Mouse (Mus musculus) urinary bladder, postnatal 14 days (tissue): ENCODE data around the gene Cpt1b.
"Not testable (repeated sequence)": the region's sequence is repeated elsewhere in the genome, so short reads cannot be mapped to it uniquely, and the experiment has no call there.

Source experiments
- DNase-seq: peaks from one replicate; pipeline ENCODE4 v3.0.0; 2021; ENCODE audit warnings: low spot score

Gene Cpt1b

DNA sequence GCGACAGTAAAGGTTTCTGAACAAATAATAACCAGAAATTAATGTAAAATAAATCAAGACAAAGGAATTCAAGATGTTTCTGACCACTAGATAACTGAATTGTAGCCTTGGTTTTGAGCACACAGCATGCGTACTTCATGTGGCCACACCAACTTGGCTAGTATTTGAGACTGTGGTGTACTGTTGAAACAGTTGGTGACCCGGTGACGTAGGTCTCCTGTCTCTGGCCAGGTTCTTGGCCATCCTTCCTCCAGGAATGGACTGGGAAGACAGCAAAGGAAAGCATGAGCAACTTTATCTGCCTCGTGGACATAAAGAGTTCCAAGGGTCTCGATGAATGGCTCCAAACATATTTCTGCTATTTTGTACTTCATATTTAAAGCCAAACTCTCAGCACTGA is 6.1 kb upstream of the Cpt1b start:
- no peak for DNase-seq

DNA sequence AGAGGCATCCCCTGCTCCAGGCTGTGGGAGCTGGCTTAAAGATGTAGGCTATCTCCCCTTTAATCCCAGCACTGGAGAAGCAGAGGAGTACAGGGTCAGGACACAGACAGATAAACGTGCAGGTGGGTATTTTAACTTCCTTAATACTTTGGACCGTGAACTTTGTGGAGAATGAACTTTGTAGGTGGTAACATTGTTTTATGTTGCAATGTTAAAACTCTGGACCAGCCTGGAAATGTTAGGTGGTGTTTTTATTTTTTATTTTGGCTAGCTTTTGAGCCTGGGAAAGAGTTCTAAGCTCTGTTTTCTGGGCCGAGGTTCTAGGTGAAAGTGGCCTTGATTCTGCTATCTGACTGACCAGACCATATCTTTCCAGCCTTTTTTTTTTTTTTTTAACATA is 5.6 kb upstream of the Cpt1b start:
- DNase-seq = no peak

DNA sequence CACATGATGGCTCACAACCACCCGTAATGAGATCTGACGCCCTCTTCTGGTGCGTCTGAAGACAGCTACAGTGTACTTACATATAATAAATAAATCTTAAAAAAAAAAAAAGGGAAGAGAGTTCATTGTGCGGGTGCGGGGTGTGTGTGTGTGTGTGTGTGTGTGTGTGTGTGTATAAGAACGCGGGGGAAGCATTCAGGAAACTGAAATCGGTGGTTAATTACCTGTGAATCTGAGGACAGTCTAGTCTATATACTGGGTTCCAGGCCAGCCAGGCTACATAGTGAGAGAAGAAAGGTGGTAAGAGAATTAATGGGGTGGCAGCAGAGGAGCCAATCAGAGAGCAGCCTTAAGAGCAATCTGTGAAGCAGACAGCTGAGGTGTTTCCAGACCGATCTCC is 5.1 kb upstream of the Cpt1b start:
- DNase-seq = not testable (repeated sequence)

DNA sequence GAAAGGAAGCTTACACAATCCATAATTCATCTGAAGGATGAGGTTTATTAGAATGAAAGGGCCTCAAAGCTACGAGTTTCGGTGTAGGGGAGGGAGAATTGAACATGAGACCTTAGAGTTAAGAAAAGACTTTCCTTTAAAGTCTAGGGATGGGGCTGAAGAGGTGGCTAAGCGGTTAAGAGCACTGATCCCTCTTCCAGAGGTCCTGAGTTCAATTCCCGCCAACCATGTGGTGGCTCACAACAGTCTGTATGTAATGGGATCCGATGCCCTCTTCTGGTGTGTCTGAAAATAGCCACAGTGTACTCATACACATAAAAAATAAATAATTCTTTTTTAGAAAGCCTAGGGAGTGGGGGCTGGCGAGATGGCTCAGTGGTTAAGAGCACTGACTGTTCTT is 4.7 kb upstream of the Cpt1b start:
- DNase-seq = no peak

DNA sequence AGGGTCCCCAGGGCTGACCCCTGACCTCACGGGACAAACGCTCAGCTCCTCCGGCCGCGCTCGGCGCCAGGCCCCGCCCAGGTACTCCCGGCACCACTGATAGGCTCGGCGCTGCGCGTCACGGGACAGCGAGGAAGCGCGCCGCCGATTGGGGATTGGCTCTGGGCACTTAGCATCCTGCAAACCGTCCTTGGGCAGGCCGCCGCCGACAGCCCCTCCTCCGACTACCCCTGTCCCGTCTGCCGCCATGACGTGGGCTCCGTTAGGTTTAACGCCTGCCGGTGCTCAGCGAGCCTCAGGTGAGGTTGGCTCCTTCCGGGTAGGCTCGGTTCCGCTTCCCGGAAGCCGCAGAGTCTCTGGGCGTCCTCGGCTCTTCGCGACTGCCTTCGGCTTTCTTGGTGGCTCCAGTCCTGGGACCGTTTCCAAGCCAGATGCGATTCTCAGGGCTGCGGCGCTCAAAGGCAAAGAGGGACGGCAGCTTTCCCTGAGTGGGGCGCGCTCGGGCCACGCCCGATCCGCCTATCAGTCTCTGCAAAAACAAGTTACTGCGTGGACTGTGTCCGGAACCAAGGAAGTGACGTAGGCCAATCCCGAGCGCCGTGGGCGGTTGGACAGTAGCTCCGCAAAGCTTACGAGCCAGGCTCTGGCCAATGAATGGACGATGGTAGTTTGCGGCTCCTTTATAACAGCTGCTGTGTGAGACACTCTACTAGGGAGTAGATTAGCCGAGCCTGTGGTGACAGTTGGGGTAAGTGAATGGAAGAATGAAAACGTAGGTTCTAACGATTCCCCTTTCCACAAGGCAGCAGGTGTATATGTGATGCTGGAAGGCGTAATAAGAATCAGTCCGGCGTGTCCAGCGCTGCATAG is 3.9 kb upstream of the Cpt1b start, which contains the start of the genes C730034F03Rik, Gm44502 and Chkb:
TSS of gene C730034F03Rik (plus strand) at position 238 of the 870 bp plus-strand sequence.
TSS of gene Gm44502 (minus strand) at position 345 of the 870 bp plus-strand sequence.
TSS of gene Chkb (minus strand) at position 557 of the 870 bp plus-strand sequence.
- peak; percentile 92 for DNase-seq

DNA sequence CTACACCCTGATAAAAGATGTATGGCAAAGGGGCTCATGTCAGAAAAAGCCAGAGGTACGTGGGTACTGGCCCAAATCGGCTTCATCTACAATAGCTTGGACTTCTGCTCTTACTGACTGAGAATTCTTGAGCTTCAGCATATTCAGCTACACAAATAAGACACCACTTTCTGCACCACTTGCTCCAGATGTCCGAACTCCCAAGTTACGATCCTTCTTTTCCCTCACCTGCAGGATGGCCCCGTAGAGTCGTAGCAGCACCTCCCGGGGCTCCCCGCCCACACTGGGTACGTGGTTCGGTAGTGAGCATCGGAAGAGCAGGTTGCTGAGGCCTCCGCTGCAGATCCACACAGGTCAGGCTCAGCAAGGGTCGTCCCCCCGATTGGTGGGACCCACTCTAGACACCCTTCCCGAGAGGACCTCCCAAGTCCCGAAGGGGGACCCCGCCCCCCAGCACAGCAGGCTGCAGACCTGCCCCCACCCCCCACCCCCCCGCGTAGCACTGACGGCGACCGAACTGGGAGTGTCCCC is 3.2 kb upstream of the Cpt1b start:
- DNase-seq = no peak

DNA sequence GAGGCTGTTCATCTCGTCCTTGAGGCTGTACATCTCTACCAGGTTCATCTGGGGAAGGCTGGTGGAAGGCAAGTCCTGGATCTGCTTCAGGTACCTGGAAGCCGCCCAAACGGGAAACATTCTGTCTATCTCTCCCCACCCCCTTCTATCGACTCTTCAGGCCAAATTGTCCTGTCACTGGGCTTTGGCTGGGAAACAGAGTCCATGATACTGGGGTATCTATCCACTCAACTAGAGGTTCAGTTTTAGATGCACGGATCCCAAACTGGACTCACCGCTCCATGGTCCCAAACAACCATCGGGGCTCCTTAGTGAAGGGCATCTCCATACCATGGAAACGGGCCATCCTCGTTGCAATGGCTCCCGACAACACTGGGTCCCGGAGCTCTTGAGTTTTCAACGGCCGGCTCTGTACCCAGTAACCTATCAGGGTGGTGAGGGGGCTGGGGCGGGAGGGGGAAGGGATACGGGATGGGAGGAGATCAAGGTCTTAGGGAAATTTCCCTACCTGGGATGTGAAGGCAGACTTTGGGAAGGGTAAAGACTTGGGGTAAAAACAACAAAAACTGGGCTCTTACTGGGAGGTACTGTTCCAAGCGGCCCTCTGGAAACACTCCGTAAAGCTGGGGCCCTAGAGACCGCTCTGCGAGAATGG is 2.6 kb upstream of the Cpt1b start:
- no peak for DNase-seq

DNA sequence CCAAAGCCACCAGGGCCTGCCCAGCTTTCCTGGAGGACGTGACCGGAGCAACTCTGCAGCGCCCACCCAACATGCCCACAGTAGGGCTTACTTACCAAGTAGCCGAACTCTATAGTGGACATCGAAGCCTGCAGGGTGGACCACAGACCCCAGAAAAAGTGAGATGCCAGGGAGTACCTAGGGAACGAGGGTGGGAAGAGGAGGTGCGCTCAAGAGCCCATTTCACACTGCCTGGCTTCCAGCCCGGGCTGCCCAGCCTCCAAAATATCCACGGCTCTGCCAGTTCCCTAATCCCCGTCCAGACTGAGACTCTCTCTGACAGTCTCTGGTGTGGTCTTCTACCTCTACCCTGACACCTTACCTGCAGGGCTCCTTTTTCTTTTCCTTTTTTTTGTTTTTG is 1.1 kb upstream of the Cpt1b start:
- no peak for DNase-seq

DNA sequence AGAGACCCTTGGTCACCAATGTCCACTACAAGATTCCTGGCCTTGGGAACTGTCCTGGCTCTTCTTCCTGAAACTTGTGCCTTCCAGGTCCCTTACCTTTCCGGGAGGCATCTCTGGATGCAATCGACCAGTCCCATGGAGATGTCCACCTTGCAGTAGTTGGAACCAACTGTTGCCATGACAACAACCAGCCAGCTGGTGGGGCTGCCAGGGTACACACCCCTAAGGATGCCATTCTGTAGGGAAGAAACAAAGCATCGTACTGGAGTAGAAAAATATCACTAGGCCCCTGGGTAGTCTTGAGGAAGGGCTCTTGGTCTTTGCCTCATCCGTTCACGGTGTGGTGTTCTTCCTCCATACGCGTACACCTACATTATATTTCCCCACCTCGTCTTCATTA is 1.0 kb downstream of the Cpt1b start:
- DNase-seq = no peak

DNA sequence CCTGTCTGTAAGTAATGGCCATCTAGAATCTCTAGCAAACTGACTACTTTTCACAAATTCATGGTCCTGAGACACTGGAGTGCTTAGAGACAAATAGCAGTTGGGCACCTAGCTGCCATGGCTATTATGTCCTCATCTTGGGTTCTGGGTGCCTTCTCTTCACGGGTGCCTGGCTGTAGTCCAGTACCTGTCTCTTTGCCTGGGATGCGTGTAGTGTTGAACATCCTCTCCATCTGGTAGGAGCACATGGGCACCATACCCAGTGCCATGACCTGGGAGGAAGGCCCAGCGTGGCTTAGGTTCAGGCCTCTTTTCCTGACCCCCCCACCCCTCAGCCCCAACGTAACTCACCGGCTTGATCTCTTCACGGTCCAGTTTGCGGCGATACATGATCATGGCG is 3.7 kb downstream of the Cpt1b start:
- no peak for DNase-seq

DNA sequence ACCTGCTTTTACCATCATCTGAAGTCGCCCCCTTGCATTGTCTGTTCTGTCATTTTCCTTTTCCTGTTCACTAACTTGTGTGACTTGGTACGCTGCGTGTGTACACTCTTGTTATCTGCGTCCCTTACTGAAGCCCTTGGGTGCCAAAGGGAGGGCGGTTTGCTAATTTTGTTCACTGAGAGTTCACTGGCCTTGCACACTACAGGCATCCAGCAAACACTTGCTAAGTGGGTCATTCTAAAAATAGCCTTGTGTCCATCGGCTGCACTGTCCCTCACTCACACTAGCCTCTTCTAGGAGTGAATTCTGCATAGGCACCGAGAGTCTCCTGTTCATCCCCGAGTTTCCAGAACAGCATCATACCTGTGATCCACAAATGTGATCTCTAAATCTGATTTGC is 10.4 kb downstream of the Cpt1b start:
- DNase-seq = no peak

DNA sequence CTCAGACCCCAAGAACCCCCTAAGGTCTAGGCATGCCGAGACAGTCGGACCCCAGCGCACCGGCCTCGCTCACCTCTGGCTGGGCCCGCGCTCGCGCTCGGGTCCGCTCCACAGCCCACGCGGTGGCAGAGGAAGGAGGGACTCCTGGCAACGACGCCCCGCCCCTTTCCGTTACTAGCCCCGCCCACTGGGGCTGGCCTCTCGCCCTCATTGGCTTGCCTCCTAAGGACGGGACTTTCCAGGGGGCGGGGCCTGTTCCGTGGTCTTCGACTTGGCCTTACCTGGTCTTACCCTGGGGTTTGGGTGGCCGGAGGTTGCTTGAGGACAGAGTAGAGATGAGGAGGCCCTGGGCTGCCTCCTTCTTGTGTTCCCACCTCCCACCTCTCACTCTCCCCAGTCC is 15.5 kb downstream of the Cpt1b start, which contains the start of gene Syce3:
TSS of gene Syce3 (minus strand) at position 386 of the 400 bp plus-strand sequence.
- no peak for DNase-seq

DNA sequence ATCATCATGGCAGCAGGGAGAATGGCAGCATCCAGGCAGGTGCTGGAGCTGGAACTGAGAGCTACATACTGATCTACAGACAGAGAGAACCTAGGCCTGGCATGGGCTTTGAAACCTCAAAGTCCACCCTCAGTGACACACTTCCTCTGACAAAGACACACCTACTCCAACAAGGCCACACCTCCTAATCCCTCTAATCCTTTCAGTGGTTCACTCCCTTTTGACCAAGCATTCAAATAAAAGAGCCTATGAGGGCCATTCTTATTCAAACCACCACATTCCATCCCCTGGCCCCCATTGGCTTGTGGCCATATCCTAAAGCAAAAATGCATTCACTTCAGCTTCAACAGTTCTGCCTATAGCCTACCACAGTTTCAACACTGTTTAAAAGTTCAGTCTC is 19.0 kb downstream of the Cpt1b start:
- DNase-seq = no peak

DNA sequence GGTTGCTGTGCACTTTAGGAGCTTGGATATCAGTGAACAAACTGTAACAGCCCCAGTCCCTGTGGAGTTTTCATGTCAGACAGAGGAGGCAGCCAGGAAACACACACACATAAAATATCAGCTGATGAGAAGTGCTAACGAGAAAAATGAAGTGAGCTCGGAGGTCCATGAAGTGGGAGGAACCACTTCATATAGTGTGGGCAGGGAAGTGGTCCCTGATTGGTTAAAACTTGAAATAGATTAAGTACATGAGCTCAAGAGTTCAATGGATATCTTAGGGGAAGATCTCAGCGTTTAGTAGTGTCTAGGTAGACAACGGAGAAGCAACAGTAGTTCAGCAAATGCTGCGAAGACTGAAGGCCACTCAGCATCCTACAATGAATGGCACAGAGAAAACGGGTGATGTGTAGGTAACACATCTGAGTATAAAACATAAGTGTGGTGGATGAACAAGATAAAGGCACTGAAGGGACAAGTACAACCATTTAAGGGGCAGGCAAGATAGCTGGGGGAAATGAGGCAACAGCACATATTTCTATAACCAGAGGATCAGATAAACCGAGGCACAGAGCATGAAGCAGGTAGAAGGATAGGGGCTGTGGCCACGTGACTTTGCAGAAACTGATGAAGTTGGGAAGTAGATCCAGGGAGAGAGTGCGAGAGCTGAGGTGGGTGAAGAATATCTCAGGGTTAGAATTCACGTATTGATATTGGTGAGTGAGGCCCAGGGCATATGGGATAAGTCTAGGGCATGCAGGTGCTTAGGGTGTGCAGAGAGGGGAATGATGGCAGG is 20.6 kb downstream of the Cpt1b start:
- DNase-seq = no peak

DNA sequence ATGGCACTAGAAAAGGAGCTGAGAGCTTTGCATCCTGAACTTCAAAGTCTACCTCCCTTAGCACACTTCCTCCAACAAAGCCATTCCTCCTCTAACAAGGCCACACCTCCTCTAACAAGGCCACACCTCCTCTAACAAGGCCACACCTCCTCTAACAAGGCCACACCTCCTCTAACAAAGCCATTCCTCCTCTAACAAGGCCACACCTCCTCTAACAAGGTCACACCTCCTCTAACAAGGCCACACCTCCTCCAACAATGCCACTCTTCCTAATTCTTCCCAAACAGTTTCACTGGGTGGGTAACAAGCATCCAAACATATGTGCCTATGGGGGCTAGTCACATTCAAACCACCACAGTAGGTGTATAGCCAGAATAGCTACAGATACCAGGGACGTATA is 23.2 kb downstream of the Cpt1b start:
- DNase-seq = no peak

DNA sequence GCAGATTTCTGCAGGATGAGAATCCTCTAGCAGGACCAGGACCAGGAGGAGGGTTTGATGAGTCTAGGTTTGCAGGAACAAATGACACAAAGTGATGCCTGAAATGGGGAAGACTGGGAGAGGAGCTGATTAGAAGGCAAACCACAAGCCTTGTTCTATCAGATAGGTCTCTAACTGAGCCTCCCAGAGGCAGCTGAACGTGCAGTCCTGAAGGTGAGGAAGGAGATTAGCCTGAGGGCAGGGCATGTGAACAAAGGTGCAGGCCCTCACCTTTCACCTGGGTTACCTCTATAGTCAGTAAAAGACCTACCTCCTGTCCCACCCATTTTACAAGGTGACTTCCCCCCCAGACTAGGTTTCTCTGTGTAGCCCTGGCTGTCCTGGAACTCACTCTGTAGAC is 25.9 kb downstream of the Cpt1b start:
- DNase-seq = no peak

DNA sequence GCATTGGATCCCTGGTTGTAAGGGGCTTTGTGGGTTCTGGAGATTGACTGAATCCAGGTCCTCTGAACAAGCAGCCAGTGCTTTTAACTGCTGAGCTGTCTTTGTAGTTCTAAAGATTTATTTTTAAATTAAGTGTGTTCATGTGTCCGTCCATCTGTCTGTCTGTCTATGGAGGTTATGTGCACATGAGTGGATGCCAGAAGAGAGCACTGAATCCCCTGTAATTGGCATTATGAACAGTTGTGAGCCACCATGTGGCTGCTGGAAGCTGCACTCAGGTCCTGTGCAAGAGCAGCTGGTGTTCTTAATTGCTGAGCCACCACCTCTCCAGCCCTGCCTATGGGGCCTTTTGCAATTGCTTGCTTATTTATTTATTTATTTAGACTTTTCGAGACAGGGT is 27.5 kb downstream of the Cpt1b start:
- DNase-seq = no peak

DNA sequence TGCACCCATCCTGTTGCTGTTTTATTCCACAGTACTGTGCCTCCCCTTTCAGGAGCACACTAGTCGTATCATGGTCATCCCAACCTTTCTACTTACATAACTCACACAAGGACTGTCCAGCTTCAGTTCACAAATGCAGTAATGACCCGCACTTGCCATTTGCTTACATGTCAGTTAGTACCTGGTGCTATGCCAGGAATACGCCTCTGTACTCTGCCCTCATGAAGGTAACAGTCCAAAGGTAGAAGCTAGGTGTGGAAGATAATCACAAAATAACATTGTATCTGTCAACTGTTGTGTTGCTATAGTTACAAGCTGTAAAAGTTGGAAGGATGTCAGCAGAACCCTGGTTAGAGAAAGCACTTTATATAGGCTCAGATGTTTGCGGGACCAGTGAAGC is 28.8 kb downstream of the Cpt1b start:
- no peak for DNase-seq

DNA sequence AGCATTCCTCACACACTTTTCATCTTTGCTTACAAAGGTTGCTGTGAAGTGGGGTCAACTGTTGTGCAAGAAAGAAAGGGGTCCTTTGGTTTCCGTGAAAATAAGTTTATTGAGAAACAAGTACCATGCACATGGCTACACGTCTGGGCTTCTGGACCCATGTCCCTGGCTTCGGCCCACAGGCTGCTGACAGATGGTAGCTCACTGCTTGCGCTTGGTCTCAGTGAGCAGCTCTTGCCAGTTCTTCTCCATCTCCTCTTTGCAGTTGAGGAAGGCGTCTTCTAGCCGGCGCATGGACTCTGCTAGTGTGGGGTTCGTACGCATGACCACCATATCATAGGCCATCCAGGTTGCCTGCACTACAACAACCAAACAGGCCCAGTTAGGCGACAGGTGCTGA is 35.6 kb downstream of the Cpt1b start:
- no peak for DNase-seq

DNA sequence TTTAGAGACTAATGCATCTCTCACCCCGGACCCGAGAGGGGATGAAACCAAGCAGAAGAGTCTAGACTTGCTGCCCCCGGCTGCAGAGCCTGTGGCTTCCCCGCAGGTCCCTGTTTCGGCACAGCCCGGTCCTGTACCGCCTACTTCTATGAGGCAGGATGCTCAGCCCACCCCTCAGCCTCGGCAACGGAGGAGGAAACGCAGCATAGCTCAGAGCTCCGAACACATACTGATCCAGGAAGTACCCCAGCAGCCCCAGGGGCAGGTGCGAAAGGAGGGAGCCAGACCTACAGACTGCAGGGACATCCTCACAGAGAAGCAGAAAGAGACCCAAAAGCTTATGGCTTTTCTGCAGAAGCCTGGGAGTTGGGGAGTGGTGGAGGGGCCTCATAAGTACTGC is 38.5 kb downstream of the Cpt1b start:
- DNase-seq = no peak

DNA sequence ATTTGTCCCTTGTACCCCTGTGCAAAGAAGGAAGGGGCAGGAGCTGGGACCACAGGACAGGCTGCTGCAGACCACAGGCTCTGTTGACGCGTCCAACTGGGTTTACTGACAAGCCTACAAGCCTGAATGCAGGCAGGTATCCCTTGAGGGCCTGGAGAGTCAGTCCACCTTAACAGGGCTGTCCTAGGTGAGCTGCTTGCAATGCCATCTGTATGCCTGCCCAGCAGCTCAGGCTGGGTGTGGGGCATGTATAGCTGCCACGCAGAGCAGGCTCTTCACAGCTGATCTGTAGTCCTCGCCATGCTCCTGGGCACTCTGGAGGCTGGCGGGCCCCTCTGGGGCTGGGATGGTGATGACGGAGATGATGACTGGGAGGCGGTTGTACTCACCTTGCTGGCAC is 41.0 kb downstream of the Cpt1b start, which contains the start of gene Klhdc7b:
TSS of gene Klhdc7b (plus strand) at position 301 of the 400 bp plus-strand sequence.
- no peak for DNase-seq

DNA sequence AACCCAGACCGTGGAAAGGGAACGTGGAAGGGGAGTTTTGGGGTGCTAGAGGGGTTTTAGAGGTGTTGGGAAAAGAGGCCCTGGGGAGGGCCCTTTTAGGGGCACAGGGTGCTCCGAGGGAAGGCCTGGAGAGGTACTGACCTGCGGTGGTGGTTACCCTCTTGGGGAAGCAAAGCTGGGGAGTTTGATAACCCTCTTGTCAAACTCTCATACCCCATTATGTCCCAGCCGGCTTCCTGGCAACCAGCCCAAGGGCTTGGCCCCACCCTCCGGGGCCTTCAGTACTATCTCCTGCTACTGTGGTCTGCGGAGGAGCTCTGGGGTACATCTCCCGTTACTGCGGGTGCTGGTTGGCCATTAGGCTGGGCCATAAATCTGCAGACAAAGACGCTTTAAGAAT is 46.2 kb downstream of the Cpt1b start:
- DNase-seq = no peak
